Comparison of ENCODE assay signal across 20 mouse cellular contexts in genomic region chr11:36337063-36337462, GRCm38 (mm10).
A peak's percentile ranks its signal among the peaks of the same experiment; 100 is the strongest.
DNase-seq lines count a peak whose midpoint lies in the region; ATAC-seq lines count a peak whose summit lies in the region.
"Had no signal": no experiment of that assay in that cellular context is flagged by ENCODE, and none has a peak within 500 bp of the region (broad histone marks: within the 10 kb centered on the region; RNA-seq: fewer than 3 reads in every experiment).

No protein-coding gene starts in this region.

- H3K4me1 ChIP-seq in forebrain, embryonic 16.5 days (replicated peaks; ENCODE audit: control insufficient read depth, insufficient read depth, low read length) = peaks cover 18% of the 10 kb centered on the region
- H3K4me1 ChIP-seq in forebrain, embryonic 10.5 days = peaks cover 24% of the 10 kb centered on the region
- H3K4me1 ChIP-seq: intestine, embryonic 15.5 days had no signal

- no peaks in the 10 kb centered on the region for H3K27me3 ChIP-seq in forebrain, embryonic 16.5 days (replicated peaks; ENCODE audit: control insufficient read depth, insufficient read depth, low read length)
- H3K27me3 ChIP-seq in forebrain, embryonic 10.5 days (ENCODE audit: poor library complexity, severe bottlenecking) = 0 out of 2 replicates have a peak, but pooled peaks cover 5% of the 10 kb centered on the region
- H3K27me3 ChIP-seq: CH12.LX; heart, embryonic 15.5 days; intestine, embryonic 15.5 days had no signal

- H3K4me2 ChIP-seq in forebrain, embryonic 16.5 days (ENCODE audit: low read length) = no peak overlapping the region
- H3K4me2 ChIP-seq: heart, embryonic 11.5 days; heart, embryonic 15.5 days; hindbrain, embryonic 14.5 days; intestine, embryonic 15.5 days had no signal

- 64% methylated on average over 6 of the region's 6 CpGs for WGBS in forebrain, embryonic 16.5 days
- WGBS in forebrain, embryonic 10.5 days = 87% methylated on average over 6 of the region's 6 CpGs

- no peaks in the 10 kb centered on the region for H3K36me3 ChIP-seq in forebrain, embryonic 16.5 days (ENCODE audit: control insufficient read depth, insufficient read depth)
- H3K36me3 ChIP-seq in forebrain, embryonic 10.5 days (replicated peaks) = no peaks in the 10 kb centered on the region
- H3K36me3 ChIP-seq: embryonic facial prominence, embryonic 10.5 days; heart, embryonic 15.5 days; intestine, embryonic 15.5 days had no signal

- H3K9me3 ChIP-seq in forebrain, embryonic 16.5 days (ENCODE audit: control insufficient read depth, low read length) = no peaks in the 10 kb centered on the region
- H3K9me3 ChIP-seq in forebrain, embryonic 10.5 days = no peaks in the 10 kb centered on the region
- H3K9me3 ChIP-seq: embryonic facial prominence, embryonic 10.5 days; heart, embryonic 15.5 days; intestine, embryonic 15.5 days had no signal

- ATAC-seq in forebrain, embryonic 16.5 days = peak; percentile 36; the same call in 1 of the 2 replicates
- ATAC-seq: intestine, embryonic 15.5 days; Patski had no signal

- H3K27ac ChIP-seq in forebrain, embryonic 16.5 days (ENCODE audit: low read length) = no peak overlapping the region
- no peak overlapping the region for H3K27ac ChIP-seq in forebrain, embryonic 10.5 days
- H3K27ac ChIP-seq: embryonic facial prominence, embryonic 10.5 days; heart, embryonic 15.5 days; hindbrain, embryonic 14.5 days; intestine, embryonic 15.5 days had no signal

- H3K4me3 ChIP-seq in forebrain, embryonic 16.5 days (replicated peaks; ENCODE audit: low read length) = no peak overlapping the region
- H3K4me3 ChIP-seq in forebrain, embryonic 10.5 days = no peak overlapping the region
- H3K4me3 ChIP-seq: embryonic facial prominence, embryonic 10.5 days; heart, embryonic 15.5 days; intestine, embryonic 15.5 days had no signal

- H3K9ac ChIP-seq in forebrain, embryonic 16.5 days (replicated peaks; ENCODE audit: low read depth, low read length) = no peak overlapping the region
- H3K9ac ChIP-seq: heart, embryonic 15.5 days; hindbrain, embryonic 14.5 days; intestine, embryonic 15.5 days had no signal

- DNase-seq in forebrain, embryonic 10.5 days (ENCODE audit: extremely low spot score, low spot score) = no peak
- DNase-seq in layer of hippocampus, adult 9-11 months = peak; percentile 42
- DNase-seq in layer of hippocampus, postnatal 36 days = no peak
- DNase-seq in brain, embryonic 18.5 days (ENCODE audit: low read depth, low spot score) = peak; percentile 45
- no peak for DNase-seq in thymus, postnatal 4 days
- DNase-seq: adrenal gland, adult 8-10 months; adrenal gland, postnatal 36 days; cerebellum, adult 2 months; gastrocnemius, postnatal 36 days; heart, adult 18-20 months; heart, postnatal 14 days; kidney, adult 18-20 months had no signal

Comparison
In these comparisons a context has a peak if more than half of its experiments do, and no peak if none do; other contexts are left out.
1. DNase-seq: peak in layer of hippocampus, adult 9-11 months (single experiment) and brain, embryonic 18.5 days (single experiment); none in forebrain, embryonic 10.5 days (single experiment), layer of hippocampus, postnatal 36 days (0 of 2) and thymus, postnatal 4 days (single experiment).